Mouse (Mus musculus) B cell, adult 2 months (primary cell): ENCODE data around the gene AU022751.
"Not testable (repeated sequence)": the region's sequence is repeated elsewhere in the genome, so short reads cannot be mapped to it uniquely, and the experiment has no call there.

ENCODE experiments used
- DNase-seq, 2 experiments: peaks; one replicate each; pipeline ENCODE4 v3.0.0; 2022

AU022751 gene

DNA sequence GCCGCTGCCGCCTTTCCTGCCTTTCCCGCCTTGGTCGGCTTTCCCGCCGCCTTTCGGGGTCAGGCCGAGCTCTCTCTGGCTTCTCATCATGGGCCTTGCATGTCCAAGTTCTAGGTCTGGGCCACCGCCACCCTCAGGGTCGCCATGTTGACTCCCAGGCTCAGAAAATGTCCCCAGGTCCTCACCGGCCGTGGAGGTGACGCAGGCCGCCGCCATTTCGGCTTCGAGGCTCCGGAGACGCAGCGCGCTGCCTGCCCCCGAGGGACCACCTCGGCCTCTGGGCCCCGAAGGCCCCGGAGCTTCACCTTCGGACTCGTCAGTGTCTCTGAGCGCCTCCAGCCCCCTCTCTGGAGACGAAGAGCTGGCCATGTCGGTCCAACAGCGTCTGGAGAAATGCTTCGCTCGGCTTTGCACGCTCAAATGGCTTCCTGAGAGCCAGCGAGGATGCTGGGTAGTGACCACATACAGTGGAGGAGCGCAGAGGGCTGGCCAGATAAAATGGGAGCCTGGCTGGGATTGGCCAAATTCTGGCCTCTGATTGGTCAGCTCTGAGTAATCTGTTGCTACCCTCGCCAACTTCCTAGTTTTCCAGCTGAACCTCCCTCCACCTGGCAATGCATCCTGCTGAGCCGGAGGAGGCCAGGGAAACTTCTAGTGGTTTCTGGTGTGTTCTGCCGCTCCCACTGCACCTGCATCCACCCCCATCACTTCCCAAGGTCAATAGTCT, at the start of gene AU022751:
Gene AU022751, minus strand, starts transcription at position 466 of the 727 bp plus-strand sequence.
- DNase-seq: no peak

- no peak for DNase-seq
These were observed 9.0 kb upstream of the AU022751 start for GRCm38 (mm10) chrX:6091996-6092757.

- no peak for DNase-seq
These were observed 8.3 kb upstream of the AU022751 start for GRCm38 (mm10) chrX:6091547-6091946.

- no peak for DNase-seq
These were observed 21.7 kb downstream of the AU022751 start for GRCm38 (mm10) chrX:6061563-6061962.

DNA sequence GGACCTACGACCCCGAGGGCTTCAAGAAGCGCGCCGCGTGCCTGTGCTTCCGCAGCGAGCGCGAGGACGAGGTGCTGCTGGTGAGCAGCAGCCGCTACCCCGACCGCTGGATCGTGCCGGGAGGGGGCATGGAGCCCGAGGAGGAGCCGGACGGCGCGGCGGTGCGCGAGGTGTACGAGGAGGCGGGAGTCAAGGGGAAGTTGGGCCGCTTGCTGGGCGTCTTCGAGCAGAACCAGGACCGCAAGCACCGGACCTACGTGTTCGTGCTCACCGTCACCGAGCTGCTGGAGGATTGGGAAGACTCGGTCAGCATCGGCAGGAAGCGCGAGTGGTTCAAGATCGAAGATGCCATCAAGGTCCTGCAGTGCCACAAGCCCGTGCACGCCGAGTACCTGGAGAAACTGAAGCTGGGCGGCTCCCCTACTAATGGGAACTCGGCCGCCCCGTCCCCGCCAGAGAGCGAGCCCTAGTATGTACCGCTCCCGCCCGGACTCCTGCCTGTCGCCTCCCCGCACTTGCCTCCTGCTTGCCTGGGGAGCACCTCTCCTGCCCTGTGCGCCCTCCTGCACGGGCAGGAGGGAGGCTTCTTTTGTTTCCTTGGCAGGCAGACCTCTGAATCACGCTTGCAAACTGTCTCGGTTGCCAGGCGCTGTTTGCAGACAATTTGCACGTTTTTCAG, 35.1 kb downstream of the AU022751 start:
- DNase-seq: not testable (repeated sequence)

DNA sequence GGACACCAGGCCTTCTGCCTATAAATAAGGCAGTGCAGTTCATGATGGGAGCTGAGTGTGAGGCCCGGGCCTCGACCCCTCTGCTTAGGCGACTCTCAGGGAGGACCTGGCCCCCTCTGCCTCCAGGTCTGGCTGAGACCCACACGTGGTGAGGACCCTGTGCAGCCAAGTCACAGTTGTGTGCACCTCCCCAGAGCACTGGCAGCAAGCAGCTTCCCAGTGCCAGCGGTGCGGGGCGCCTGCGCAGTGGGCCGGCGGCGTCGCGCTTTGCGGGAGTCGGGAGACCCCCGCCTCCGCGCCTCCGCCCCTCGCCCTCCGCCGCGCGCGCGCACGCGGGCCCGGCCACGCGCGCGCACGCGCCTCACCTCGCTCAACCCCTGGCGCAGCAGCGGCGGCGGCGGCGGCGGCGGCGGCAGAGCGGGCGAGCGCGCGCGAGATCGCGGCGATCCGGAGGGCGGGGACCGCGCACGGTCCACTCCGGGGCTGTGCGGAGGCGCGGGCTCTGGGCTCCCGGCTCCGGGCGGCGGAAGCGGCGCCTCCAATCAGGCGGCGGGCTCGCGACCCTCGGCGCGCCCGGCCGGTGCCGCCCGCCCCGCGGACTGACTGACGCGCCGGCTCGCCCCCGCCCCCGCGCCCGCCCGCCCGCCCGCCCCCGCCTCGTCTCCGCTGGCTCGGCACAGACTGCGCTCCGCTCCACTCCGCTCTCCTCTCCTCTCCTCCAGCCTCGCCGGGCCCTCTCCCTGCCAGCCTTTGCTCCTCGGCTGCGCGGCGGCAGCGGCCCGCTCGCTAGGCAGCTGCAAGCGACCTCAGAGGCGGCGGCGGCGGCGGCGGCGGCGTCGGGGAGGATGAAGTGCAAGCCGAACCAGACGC, 35.9 kb downstream of the AU022751 start, which contains the start of gene Nudt11:
Gene Nudt11, plus strand, starts transcription at position 388 of the 870 bp plus-strand sequence.
- DNase-seq: not testable (repeated sequence)
